In the genomic region with DNA sequence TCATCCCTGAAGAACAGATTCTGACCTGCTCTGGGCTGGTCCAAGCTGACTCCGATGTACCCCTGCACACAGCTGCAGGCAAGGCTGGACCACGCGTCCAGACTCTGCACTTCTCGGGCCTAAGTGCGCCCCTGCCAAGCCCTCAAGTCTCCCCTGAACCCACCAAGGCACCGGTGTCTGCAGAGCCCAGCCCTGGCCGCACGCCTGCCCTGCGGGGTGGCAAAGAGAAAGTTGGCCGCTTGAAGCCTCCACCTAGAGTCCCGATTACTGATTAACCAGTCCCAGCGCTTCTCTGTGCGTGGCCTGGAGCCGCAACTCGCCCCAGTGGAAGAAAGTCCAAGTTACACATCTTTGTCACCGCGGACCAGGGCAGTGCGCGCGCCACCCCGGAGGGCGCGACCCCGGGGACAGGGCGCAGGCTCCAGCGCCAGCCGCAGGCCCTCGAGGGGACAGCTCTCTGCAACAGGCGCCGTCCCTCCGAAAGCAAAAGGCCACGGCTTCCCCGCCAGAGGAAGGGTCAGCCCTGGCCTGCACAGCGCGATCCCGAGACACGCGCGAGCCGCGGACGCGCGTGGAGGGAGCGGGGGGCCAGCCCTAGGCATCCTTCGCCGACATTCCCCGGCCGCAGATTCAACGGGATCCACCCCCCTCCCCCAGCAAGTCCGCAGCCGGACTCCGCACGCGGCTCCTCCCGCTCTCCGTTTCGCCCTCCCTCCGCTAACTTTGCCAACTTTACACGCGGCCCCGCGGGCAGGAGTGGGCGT, we compare ENCODE assay signal across 9 mouse cellular contexts. TPM values are rescaled to one million over a fixed set of nuclear protein-coding genes. Genes with fewer than 3 reads are reported as not detected.
DNase-seq lines count a peak whose midpoint lies in the region; ATAC-seq lines count a peak whose summit lies in the region.
"Had no signal": no experiment of that assay in that cellular context is flagged by ENCODE, and none has a peak within 500 bp of the region (broad histone marks: within the 10 kb centered on the region; RNA-seq: fewer than 3 reads in every experiment).

No protein-coding gene starts in this region.

- peak overlapping the region; percentile 99 for H3K4me2 ChIP-seq in heart, embryonic 16.5 days (ENCODE audit: low read depth, low read length)
- H3K4me2 ChIP-seq in midbrain, embryonic 13.5 days (replicated peaks), result peak overlapping the region; percentile 89

- H3K27me3 ChIP-seq in heart, embryonic 16.5 days (ENCODE audit: control insufficient read depth, insufficient read depth, low read length), result peaks cover 4% of the 10 kb centered on the region; the same call in 1 of the 2 replicates
- H3K27me3 ChIP-seq in midbrain, embryonic 13.5 days, result peaks cover 9% of the 10 kb centered on the region; the same call in 1 of the 2 replicates

- peak overlapping the region; percentile 76 for H3K9ac ChIP-seq in heart, embryonic 16.5 days (ENCODE audit: low read length)
- H3K9ac ChIP-seq in midbrain, embryonic 13.5 days (replicated peaks), result peak overlapping the region; percentile 69

- intact Hi-C loops in gastrocnemius, postnatal 14 days (cut with DNase I; ENCODE audit: low total_unique reads), result no loop called here
- intact Hi-C loops in gastrocnemius, postnatal 36 days (cut with DNase I), result no loop called here

- WGBS in heart, embryonic 16.5 days, result 3% methylated on average over 59 of the region's 64 CpGs
- WGBS in midbrain, embryonic 13.5 days, result 1% methylated on average over 64 of the region's 64 CpGs

- no peaks in the 10 kb centered on the region for H3K36me3 ChIP-seq in heart, embryonic 16.5 days (ENCODE audit: control insufficient read depth, insufficient read depth)
- no peaks in the 10 kb centered on the region for H3K36me3 ChIP-seq in midbrain, embryonic 13.5 days

- H3K4me1 ChIP-seq in heart, embryonic 16.5 days (ENCODE audit: control insufficient read depth, insufficient read depth, low read length), result peaks cover 2% of the 10 kb centered on the region; the same call in 1 of the 2 replicates
- H3K4me1 ChIP-seq in midbrain, embryonic 13.5 days (replicated peaks), result peaks cover 10% of the 10 kb centered on the region

- DNase-seq in gastrocnemius, postnatal 14 days, result peak; percentile 43
- DNase-seq in gastrocnemius, postnatal 36 days, result no peak
- peak; percentile 48 for DNase-seq in ZHBTc4 (ENCODE audit: low read depth, low spot score)
- DNase-seq in kidney, postnatal 25 days, result peak; percentile 83 to 91
- no peak for DNase-seq in layer of hippocampus, postnatal 36 days
- no peak for DNase-seq in right cerebral cortex, postnatal 25 days

- H3K27ac ChIP-seq in heart, embryonic 16.5 days (ENCODE audit: low read length), result peak overlapping the region; percentile 30; the same call in 1 of the 2 replicates
- no peak overlapping the region for H3K27ac ChIP-seq in midbrain, embryonic 13.5 days

- peak overlapping the region; percentile 76 for H3K4me3 ChIP-seq in heart, embryonic 16.5 days (ENCODE audit: low read length)
- peak overlapping the region; percentile 54 for H3K4me3 ChIP-seq in midbrain, embryonic 13.5 days (replicated peaks)

- ATAC-seq in heart, embryonic 16.5 days (replicated peaks; ENCODE audit: extremely low read depth, insufficient read depth, low FRiP score), result peak; percentile 43
- peak; percentile 62 for ATAC-seq in midbrain, embryonic 13.5 days

- H3K9me3 ChIP-seq in heart, embryonic 16.5 days (replicated peaks; ENCODE audit: control insufficient read depth, low read length), result peaks cover 4% of the 10 kb centered on the region; the same call in 1 of the 2 replicates
- 0 out of 2 replicates have a peak, but pooled peaks cover 3% of the 10 kb centered on the region for H3K9me3 ChIP-seq in midbrain, embryonic 13.5 days

RNA-seq across cellular contexts. Expression of a gene that starts 0.5 kb away (rescaled TPM):
- total RNA-seq in gastrocnemius, postnatal 14 days (2021), result 10 to 100 TPM; 29.2 to 35.1 TPM
- total RNA-seq in gastrocnemius, postnatal 36 days (2021), result 10 to 100 TPM; 22.3 to 23.0 TPM
- polyA plus RNA-seq in heart, embryonic 16.5 days (2015; fragmentation: Nextera tagmentation; extraction: Ambion mirVana), result 14.9 and 16.4 TPM in 2 replicates
- 2.4 and 2.7 TPM in 2 replicates for polyA plus RNA-seq in midbrain, embryonic 13.5 days (2015; fragmentation: Nextera tagmentation; extraction: Ambion mirVana)
- 10 to 100 TPM; 62.4 to 66.1 TPM for total RNA-seq in layer of hippocampus, postnatal 36 days (2021)

RNA-seq across cellular contexts. Expression of a gene that starts 6.1 kb away (rescaled TPM):
- total RNA-seq in gastrocnemius, postnatal 14 days (2021), result not detected
- not detected for total RNA-seq in gastrocnemius, postnatal 36 days (2021)
- not detected in 2 replicates for polyA plus RNA-seq in heart, embryonic 16.5 days (2015; fragmentation: Nextera tagmentation; extraction: Ambion mirVana)
- not detected in 2 replicates for polyA plus RNA-seq in midbrain, embryonic 13.5 days (2015; fragmentation: Nextera tagmentation; extraction: Ambion mirVana)
- total RNA-seq in layer of hippocampus, postnatal 36 days (2021), result not detected
- total RNA-seq: left cerebral cortex, postnatal 10 days had no signal

Comparison
In these comparisons a context has a peak if more than half of its experiments do, and no peak if none do; other contexts are left out.
1. DNase-seq: peak in gastrocnemius, postnatal 14 days (single experiment), ZHBTc4 (single experiment) and kidney, postnatal 25 days (2 of 2); none in gastrocnemius, postnatal 36 days (0 of 2), layer of hippocampus, postnatal 36 days (0 of 2) and right cerebral cortex, postnatal 25 days (single experiment).